1 mouse cellular context compared by ENCODE assay signal in the genomic region with DNA sequence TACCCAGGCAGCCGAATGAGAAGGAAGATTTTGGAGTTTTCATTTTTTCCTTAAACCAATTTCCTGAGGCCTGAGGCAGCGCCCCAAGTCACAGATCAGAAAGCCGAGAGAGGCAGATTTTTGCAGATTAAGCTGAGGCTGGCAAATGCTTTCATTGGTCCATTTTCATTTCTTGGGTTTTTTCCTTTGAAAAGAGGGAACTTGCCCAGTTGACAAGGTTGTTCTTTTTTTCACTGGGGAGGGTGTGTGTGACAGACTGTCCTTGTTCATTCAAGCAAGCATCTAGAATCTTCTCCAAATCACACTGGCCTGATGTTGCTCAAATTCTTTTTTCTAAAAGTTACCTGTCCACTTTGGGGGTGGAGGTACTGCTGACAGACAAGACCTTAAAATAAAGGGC.
TF ChIP-seq lines count a peak whose summit lies in the region.

No protein-coding gene starts in this region.

TF ChIP-seq in MEL, 35 proteins besides CTCF, POLR2A, EP300 and RAD21 (continued from another document):
- no peak for TF ChIP-seq ELF1 (IDR thresholded peaks at IDR 0.05; ENCODE audit: low read depth, low read length)
- no peak for TF ChIP-seq MEF2A (IDR thresholded peaks at IDR 0.05; ENCODE audit: extremely low read depth, insufficient replicate concordance, low read depth, low read length, poor library complexity, severe bottlenecking)
- TF ChIP-seq SIN3A (IDR thresholded peaks at IDR 0.05; ENCODE audit: low read length), result peak; percentile 42
